Mouse (Mus musculus) CH12.LX (cell line): ENCODE results near the gene Gpr183. TPM values are rescaled to one million over a fixed set of nuclear protein-coding genes. Genes with fewer than 3 reads are reported as not detected.
A peak's percentile ranks its signal among the peaks of the same experiment; 100 is the strongest.

Experiments used
- DNase-seq: peaks from one replicate; pipeline ENCODE4 v3.0.0-alpha.2; 2013; ENCODE audit errors: extremely low read depth
- H3K27ac ChIP-seq: 2 replicates; pipeline ENCODE4 v1.5.1; 2012; ENCODE audit warnings: low read depth, mild to moderate bottlenecking, control low read depth, moderate library complexity; ENCODE audit not compliant: insufficient read depth
- H3K27me3 ChIP-seq: replicated peaks from 2 replicates; pipeline ENCODE3; 2012; ENCODE audit warnings: inconsistent platforms
- H3K36me3 ChIP-seq, 2 experiments: replicated peaks in 1 of 2; 2 replicates each; pipeline versions ENCODE3 to v1.6.1; 2012; ENCODE audit warnings: inconsistent platforms in 1 of 2, low read length in 1 of 2, mild to moderate bottlenecking in 1 of 2, mixed read lengths in 1 of 2, moderate library complexity in 1 of 2; ENCODE audit not compliant: control insufficient read depth in 1 of 2, insufficient read depth in 1 of 2
- H3K4me1 ChIP-seq, 2 experiments: 2 replicates each; pipeline ENCODE4 v1.6.1; 2012; ENCODE audit warnings: inconsistent platforms in 1 of 2, moderate library complexity in 1 of 2; ENCODE audit not compliant: insufficient read depth in 2 of 2, control insufficient read depth in 1 of 2
- H3K4me2 ChIP-seq: 2 replicates; pipeline ENCODE4 v1.6.1; 2012; ENCODE audit warnings: low read depth, mild to moderate bottlenecking, control low read depth; ENCODE audit not compliant: poor library complexity, insufficient read depth, severe bottlenecking
- H3K4me3 ChIP-seq, 3 experiments: fragments of 150-350 bp in 1 of 3; sonication (generic) in 1 of 3; replicated peaks in 1 of 3; 2 replicates each; pipeline versions ENCODE3 to v1.5.1; 2011 to 2012; ENCODE audit warnings: low read depth in 2 of 3, low read length in 2 of 3, mild to moderate bottlenecking in 2 of 3, moderate library complexity in 2 of 3, control low read depth in 1 of 3, improper control_type of control experiment in 1 of 3, inconsistent platforms in 1 of 3, mixed read lengths in 1 of 3; ENCODE audit not compliant: poor library complexity in 1 of 3
- H3K79me2 ChIP-seq: replicated peaks from 2 replicates; pipeline ENCODE4 v1.6.1; 2012; ENCODE audit warnings: mild to moderate bottlenecking, moderate library complexity; ENCODE audit not compliant: control insufficient read depth, poor library complexity, insufficient read depth, severe bottlenecking; ENCODE audit errors: extremely low read depth
- H3K9ac ChIP-seq: 2 replicates; pipeline ENCODE4 v1.6.1; 2012; ENCODE audit warnings: low read depth, mild to moderate bottlenecking, control low read depth, moderate library complexity; ENCODE audit not compliant: insufficient read depth
- H3K9me3 ChIP-seq: replicated peaks from 2 replicates; pipeline ENCODE3; 2012; ENCODE audit warnings: low read length, inconsistent platforms, mixed read lengths
- E2F4 ChIP-seq: IDR thresholded peaks from 2 replicates; pipeline ENCODE4 v1.6.1; 2011; ENCODE audit warnings: low read depth, low read length, improper control_type of control experiment; ENCODE audit not compliant: insufficient replicate concordance
- ELF1 ChIP-seq: IDR thresholded peaks from 2 replicates; pipeline ENCODE4 v1.6.1; 2014; ENCODE audit warnings: low read depth, mild to moderate bottlenecking, inconsistent platforms, low read length, improper control_type of control experiment
- HCFC1 ChIP-seq: IDR thresholded peaks from 2 replicates; pipeline ENCODE4 v1.6.1; 2012; ENCODE audit warnings: low read depth, mild to moderate bottlenecking, inconsistent platforms, low read length, improper control_type of control experiment
- MYC ChIP-seq: IDR thresholded peaks from 2 replicates; pipeline ENCODE4 v1.6.1; 2011; ENCODE audit warnings: low read depth, mild to moderate bottlenecking, improper control_type of control experiment, low read length
- PAX5 ChIP-seq: IDR thresholded peaks from 2 replicates; pipeline ENCODE4 v1.6.1; 2012; ENCODE audit warnings: low read length, inconsistent platforms, mixed read lengths
- POLR2AphosphoS2 ChIP-seq: IDR thresholded peaks from 2 replicates; pipeline ENCODE4 v1.6.1; 2011; ENCODE audit warnings: low read depth, low read length, improper control_type of control experiment
- RCOR1 ChIP-seq: conservative IDR thresholded peaks from 2 replicates; pipeline ENCODE4 v1.6.1; 2012; ENCODE audit warnings: low read depth, mild to moderate bottlenecking, inconsistent platforms, low read length, improper control_type of control experiment
- SIN3A ChIP-seq: IDR thresholded peaks from 2 replicates; pipeline ENCODE4 v1.6.1; 2012; ENCODE audit warnings: low read length, improper control_type of control experiment, inconsistent platforms
- TCF12 ChIP-seq: IDR thresholded peaks from 2 replicates; pipeline ENCODE4 v1.6.1; 2014; ENCODE audit warnings: low read depth, mild to moderate bottlenecking, inconsistent platforms, low read length, improper control_type of control experiment
- UBTF ChIP-seq: IDR thresholded peaks from 2 replicates; pipeline ENCODE4 v1.6.1; 2012; ENCODE audit warnings: low read depth, mild to moderate bottlenecking, inconsistent platforms, low read length, improper control_type of control experiment, moderate library complexity
- USF1 ChIP-seq: IDR thresholded peaks from 2 replicates; pipeline ENCODE4 v1.6.1; 2014; ENCODE audit warnings: low read depth, mild to moderate bottlenecking, inconsistent platforms, low read length, improper control_type of control experiment
- USF2 ChIP-seq: conservative IDR thresholded peaks from 2 replicates; pipeline ENCODE4 v1.6.1; 2011; ENCODE audit warnings: low read depth, low read length, improper control_type of control experiment
- ZC3H11A ChIP-seq: IDR thresholded peaks from 2 replicates; pipeline ENCODE4 v1.6.1; 2012; ENCODE audit warnings: low read depth, mild to moderate bottlenecking, inconsistent platforms, low read length, improper control_type of control experiment
- ZKSCAN1 ChIP-seq: IDR thresholded peaks from 2 replicates; pipeline ENCODE4 v1.6.1; 2012; ENCODE audit warnings: low read depth, inconsistent platforms, low read length, improper control_type of control experiment, borderline replicate concordance
- ZNF384 ChIP-seq: IDR thresholded peaks from 2 replicates; pipeline ENCODE4 v1.6.1; 2012; ENCODE audit warnings: low read depth, low read length, improper control_type of control experiment, inconsistent platforms
- dilution Hi-C: fragments of 300-500 bp; cut with MboI; formaldehyde crosslinking; loops from 2 replicates; pipeline ENCODE4 v1.14.3; 2020; ENCODE audit warnings: low sequenced_read_pairs; ENCODE audit not compliant: extremely low pct_unique_long_range_greater_than_20kb, extremely low pct_ligation_motif_present
- in situ Hi-C: fragments of 300-500 bp; cut with MboI; formaldehyde crosslinking; loops from 3 replicates; pipeline ENCODE4 v1.14.3; 2019; ENCODE audit warnings: low sequenced_read_pairs, low pct_ligation_motif_present, low pct_unique_long_range_greater_than_20kb, mixed read lengths
- polyA plus RNA-seq: library from polyadenylated mRNA; unstranded; fragments of >175 nt; gene quantifications from 2 replicates; pipeline ENCODE4 v1.2.1, GENCODE M21; 2012; ENCODE audit warnings: low read depth; ENCODE audit not compliant: insufficient read length
- total RNA-seq, 2 experiments: library from RNA; depleted of rRNA; stranded (reverse); fragments of 300-350 nt in 1 of 2; fragments of >200 nt in 1 of 2; gene quantifications; 2 replicates each; pipeline ENCODE4 v1.2.3; 2012 to 2014

The Gpr183 gene
- total and polyA plus RNA-seq, 3 experiments = 3.6 to 16.3 (median 8.3) TPM

DNA sequence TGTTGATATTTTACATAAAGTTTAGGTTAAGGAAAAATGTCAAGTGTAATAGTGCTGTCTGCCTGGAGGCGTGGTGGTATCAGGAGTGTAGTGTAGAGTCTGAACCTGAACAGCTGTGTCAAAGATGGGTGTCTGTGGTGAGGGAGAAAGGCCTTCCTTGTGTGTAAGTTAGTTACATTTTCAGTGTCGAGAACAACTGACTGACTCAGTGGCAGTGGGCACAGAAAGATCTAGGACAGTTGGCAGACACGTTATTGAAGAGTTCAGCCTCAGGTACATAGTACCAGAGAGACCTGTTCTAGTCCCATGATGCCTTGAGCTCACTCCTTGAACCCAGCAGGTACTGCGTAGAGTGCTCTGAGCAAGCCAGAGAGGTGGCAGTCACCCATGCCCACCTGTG, 466 bp upstream of the Gpr183 start:
- peaks cover 0 to 17% of the 10 kb centered on the region in 2 experiments for H3K36me3 ChIP-seq
- H3K79me2 ChIP-seq = peaks cover 3% of the 10 kb centered on the region
- H3K4me3 ChIP-seq = no peak overlapping the region
- no peak overlapping the region for H3K27ac ChIP-seq
- H3K4me2 ChIP-seq = no peak overlapping the region
- no peaks in the 10 kb centered on the region for H3K9me3 ChIP-seq
- in situ Hi-C loops (loop anchor here (5.0 kb wide), 1 partner anchor 33 kb away; no protein-coding TSS in a partner anchor), dilution Hi-C loops (no loop called here)
- no peak for TF ChIP-seq MYC
- TF ChIP-seq SIN3A = 0 out of 2 replicates have a peak, but pooled peaks have one; percentile 7
- TF ChIP-seq HCFC1 = no peak
- no peaks in the 10 kb centered on the region for H3K27me3 ChIP-seq
- peaks cover 22 to 62% of the 10 kb centered on the region in 2 experiments for H3K4me1 ChIP-seq
- DNase-seq = no peak
- H3K9ac ChIP-seq = no peak overlapping the region

- H3K4me2 ChIP-seq = no peak overlapping the region
- H3K36me3 ChIP-seq = peaks cover 0 to 12% of the 10 kb centered on the region in 2 experiments
- H3K79me2 ChIP-seq = peaks cover 3% of the 10 kb centered on the region
- no peaks in the 10 kb centered on the region for H3K9me3 ChIP-seq
- TF ChIP-seq USF1 = no peak
- in situ Hi-C loops = no loop called here
- no peak for DNase-seq
- H3K4me3 ChIP-seq = peak overlapping the region; percentile 0 to 70 (median 51)
- H3K9ac ChIP-seq = no peak overlapping the region
- H3K27ac ChIP-seq = no peak overlapping the region
- peaks cover 26 to 62% of the 10 kb centered on the region in 2 experiments for H3K4me1 ChIP-seq
- dilution Hi-C loops = no loop called here
- H3K27me3 ChIP-seq = no peaks in the 10 kb centered on the region
Measured at GRCm38 (mm10) chr14:121963942-121964335, 1.1 kb downstream of the Gpr183 start.

DNA sequence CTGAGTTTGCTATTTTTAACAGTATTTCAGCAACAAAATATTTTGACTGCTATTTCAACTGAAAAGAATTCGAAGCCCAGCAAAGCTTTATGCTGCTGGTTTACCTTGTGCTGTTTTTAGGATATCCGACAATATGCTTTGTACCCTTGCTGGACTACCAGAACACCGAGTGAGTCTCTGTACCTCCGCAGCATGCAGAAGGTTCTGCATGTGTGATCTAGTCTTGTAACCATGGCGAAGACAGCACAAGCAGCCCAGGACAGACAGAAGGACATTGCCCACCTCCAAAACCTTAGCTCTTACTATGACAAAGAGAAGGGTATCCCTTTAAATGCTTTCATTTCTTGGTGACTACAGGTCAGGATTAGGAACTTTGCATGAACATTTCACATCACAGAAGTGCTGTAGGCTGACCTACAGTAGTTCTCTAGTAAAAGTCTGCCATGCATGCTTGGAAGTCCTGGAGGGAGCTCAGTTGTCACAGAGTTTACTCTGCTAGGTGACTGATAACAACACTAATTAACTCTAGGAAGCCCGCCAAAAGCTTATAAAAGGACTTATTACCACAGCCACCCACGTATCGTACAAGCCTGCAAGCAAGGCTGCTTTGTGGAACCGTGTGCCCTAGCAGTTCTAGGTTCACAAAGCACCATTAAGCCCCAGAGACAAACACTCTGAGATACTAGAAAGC, 1.6 kb downstream of the Gpr183 start:
- Histone ChIP-seq H3K27me3 (no peaks in the 10 kb centered on the region), H3K4me2 (no peak overlapping the region), H3K79me2 (peaks cover 3% of the 10 kb centered on the region), H3K36me3 (peaks cover 0 to 13% of the 10 kb centered on the region in 2 experiments), H3K27ac (no peak overlapping the region), H3K9me3 (no peaks in the 10 kb centered on the region), H3K4me3 (peak overlapping the region; percentile 13 to 70 (median 51)), H3K9ac (no peak overlapping the region), H3K4me1 (peaks cover 31 to 67% of the 10 kb centered on the region in 2 experiments)
- dilution Hi-C loops (no loop called here), in situ Hi-C loops (no loop called here)
- no peak for DNase-seq
- TF ChIP-seq ZKSCAN1 (no peak), SIN3A (no peak), UBTF (no peak), ELF1 (no peak), TCF12 (no peak), RCOR1 (no peak), ZC3H11A (no peak), POLR2AphosphoS2 (no peak), PAX5 (no peak), USF2 (no peak), ZNF384 (no peak), E2F4 (no peak)
